Mouse (Mus musculus) heart, adult 18-20 months (tissue): ENCODE data around the gene Gdpd3. TPM values are rescaled to one million over a fixed set of nuclear protein-coding genes. Genes with fewer than 3 reads are reported as not detected.
"Not testable (repeated sequence)": the region's sequence is repeated elsewhere in the genome, so short reads cannot be mapped to it uniquely, and the experiment has no call there.

Experiments
- DNase-seq, 2 experiments: peaks; one replicate each; pipeline ENCODE4 v3.0.0; 2021 to 2022; ENCODE audit warnings: mixed read lengths in 1 of 2
- long read RNA-seq, 2 experiments: library from polyadenylated mRNA; stranded (forward); transcript quantifications; one replicate each; pipeline ENCODE4 v2.0.0; 2021
- total RNA-seq, 2 experiments: library from RNA; stranded (reverse); gene quantifications; 2 replicates each; pipeline ENCODE4 v1.2.3; 2021

Gene Gdpd3
- total RNA-seq = 1 to 10 TPM in 1 of 2 experiments, under 1 TPM in 1; 0.27 to 1.6 TPM
- long read RNA-seq, experiment 1 = 0 reads
- long read RNA-seq, experiment 2, partial matches to known transcripts = 0 of 1 reads
- long read RNA-seq, experiment 2, other reads (novel, unspliced or antisense) = 1 of 1 reads

- DNase-seq = no peak
Observed at GRCm38 (mm10) chr7:126766201-126766600, at the start of gene Gdpd3. Gdpd3 (plus strand) TSS chr7:126766334.

GRCm38 (mm10) chr7:126717566-126717965, 48.6 kb upstream of the Gdpd3 start:
- DNase-seq = no peak

GRCm38 (mm10) chr7:126718787-126719337, 47.3 kb upstream of the Gdpd3 start:
- DNase-seq = no peak

GRCm38 (mm10) chr7:126721635-126722034, 44.5 kb upstream of the Gdpd3 start:
- DNase-seq = no peak

- DNase-seq = no peak
Observed at GRCm38 (mm10) chr7:126725077-126725476, 41.1 kb upstream of the Gdpd3 start.

- DNase-seq = no peak
Observed at GRCm38 (mm10) chr7:126725667-126726066, 40.5 kb upstream of the Gdpd3 start.

- not testable (repeated sequence) for DNase-seq
Observed at GRCm38 (mm10) chr7:126730256-126730789, 35.8 kb upstream of the Gdpd3 start.

- no peak for DNase-seq
Observed at GRCm38 (mm10) chr7:126736122-126736521, 30.0 kb upstream of the Gdpd3 start.

- DNase-seq = no peak
Observed at GRCm38 (mm10) chr7:126739551-126739950, 26.6 kb upstream of the Gdpd3 start.

GRCm38 (mm10) chr7:126740132-126740735, 25.9 kb upstream of the Gdpd3 start:
- no peak for DNase-seq

- DNase-seq = no peak
Observed at GRCm38 (mm10) chr7:126740977-126741376, 25.2 kb upstream of the Gdpd3 start.

- no peak for DNase-seq
Observed at GRCm38 (mm10) chr7:126741452-126741851, 24.7 kb upstream of the Gdpd3 start.

- no peak for DNase-seq
Observed at GRCm38 (mm10) chr7:126741964-126742482, 24.1 kb upstream of the Gdpd3 start.

- DNase-seq = peak in 1 of 2 experiments; percentile 68
Observed at GRCm38 (mm10) chr7:126746066-126746465, 20.1 kb upstream of the Gdpd3 start.

- DNase-seq = peak in 1 of 2 experiments; percentile 56
Observed at GRCm38 (mm10) chr7:126746798-126747197, 19.3 kb upstream of the Gdpd3 start.

GRCm38 (mm10) chr7:126748824-126749223, 17.3 kb upstream of the Gdpd3 start:
- DNase-seq = no peak

GRCm38 (mm10) chr7:126749582-126750343, 16.4 kb upstream of the Gdpd3 start:
- no peak for DNase-seq

- DNase-seq = peak; percentile 84 to 90
Observed at GRCm38 (mm10) chr7:126754866-126755265, 11.3 kb upstream of the Gdpd3 start.

GRCm38 (mm10) chr7:126758539-126758938, 7.6 kb upstream of the Gdpd3 start:
- no peak for DNase-seq

GRCm38 (mm10) chr7:126759050-126759671, 7.0 kb upstream of the Gdpd3 start, which contains the start of gene Mapk3:
Mapk3 (plus strand) TSS chr7:126759601.
- peak; percentile 90 to 94 for DNase-seq

- no peak for DNase-seq
Observed at GRCm38 (mm10) chr7:126759672-126760390, 6.3 kb upstream of the Gdpd3 start.
